Mouse (Mus musculus): ENCODE data around the gene Osgin1.

Gene Osgin1

DNA sequence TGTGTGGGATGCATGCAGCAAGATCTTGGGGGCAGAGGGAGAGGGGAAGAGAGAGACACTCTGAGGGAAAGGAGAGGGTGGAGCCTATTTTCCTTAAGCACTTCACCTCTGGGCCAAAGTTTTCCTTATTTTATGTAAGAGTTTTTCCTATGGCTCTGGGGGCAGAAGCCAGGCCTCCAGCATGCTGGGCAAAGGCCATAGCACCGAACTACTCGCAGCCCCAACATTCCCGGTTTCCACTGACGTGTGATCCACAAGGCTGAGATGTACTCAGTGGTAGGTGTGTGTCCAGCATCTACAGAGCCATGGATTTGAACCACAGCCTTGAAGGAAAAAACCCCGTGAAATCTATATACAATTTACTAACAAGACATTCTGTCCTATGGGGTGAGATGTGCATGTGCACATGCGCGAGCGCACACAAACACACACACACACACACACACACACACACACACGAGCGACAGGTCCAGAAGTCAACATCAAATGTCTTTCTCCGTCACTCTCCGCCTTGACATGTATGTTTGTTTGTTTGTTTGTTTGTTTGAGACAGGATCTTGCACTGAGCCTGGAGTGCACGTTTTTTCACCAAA lies at the start of gene Osgin1:
Osgin1 (plus strand) TSS at position 543 of the 593 bp plus-strand sequence.
- DNase-seq (ENCODE audit: low spot score), result no peak

DNA sequence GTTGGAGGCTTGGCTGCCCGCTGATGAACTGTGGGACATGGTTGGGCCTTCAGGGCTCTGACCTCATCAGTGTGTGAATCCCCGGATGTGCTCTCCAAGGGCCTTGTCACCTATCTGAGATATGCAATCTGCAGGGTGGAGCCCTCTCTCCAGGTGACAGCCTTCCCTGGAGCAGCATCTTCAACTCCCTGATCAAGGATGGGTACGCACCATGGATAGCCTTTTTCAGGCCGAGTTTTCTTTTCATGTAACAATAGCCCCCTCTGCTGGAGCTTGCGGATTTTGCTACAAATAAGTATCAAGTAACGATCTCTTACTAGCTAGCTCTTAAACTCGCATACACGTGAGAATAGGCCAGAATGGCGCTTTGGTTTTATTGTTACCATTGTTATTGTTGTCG lies 49.4 kb upstream of the Osgin1 start:
- DNase-seq (ENCODE audit: low spot score), result peak; percentile 74

DNA sequence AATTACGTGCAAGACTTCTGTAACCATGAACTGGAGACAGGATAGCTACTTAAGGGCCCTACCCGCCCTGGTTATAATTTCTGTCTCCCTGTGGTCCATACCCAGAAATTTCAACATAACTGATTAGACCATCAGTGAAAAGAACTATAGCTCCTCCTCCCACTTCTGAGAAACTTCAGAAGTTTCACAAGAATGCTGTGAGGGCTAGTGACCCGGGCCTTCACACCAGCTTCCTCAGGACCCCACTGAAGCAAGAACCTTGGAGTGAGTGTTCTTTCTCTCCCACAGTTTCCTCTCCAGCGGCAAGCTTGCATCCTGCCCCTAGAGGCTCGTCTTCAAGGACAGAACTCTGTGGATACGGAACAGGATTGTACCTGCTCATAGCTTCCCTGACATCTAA lies 48.1 kb upstream of the Osgin1 start:
- no peak for DNase-seq (ENCODE audit: low spot score)

DNA sequence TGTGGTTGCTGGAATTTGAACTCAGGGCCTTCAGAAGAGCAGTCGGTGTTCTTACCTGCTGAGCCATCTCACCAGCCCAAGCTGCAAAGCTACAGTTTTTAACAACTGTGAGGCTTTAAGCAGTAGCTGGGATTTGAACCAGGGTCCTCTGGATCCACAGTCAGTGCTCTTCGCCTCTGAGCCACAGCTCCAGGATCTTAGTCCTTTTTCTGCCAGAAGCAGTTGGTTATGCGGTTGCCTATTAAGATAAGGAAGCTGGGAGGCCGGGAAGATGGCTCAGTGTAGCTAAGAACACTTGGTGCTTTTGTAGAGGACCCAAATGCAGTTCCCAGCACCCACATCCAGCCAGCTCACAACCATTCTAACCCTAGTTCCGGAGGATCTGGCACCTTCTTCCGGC lies 46.9 kb upstream of the Osgin1 start:
- no peak for DNase-seq (ENCODE audit: low spot score)

DNA sequence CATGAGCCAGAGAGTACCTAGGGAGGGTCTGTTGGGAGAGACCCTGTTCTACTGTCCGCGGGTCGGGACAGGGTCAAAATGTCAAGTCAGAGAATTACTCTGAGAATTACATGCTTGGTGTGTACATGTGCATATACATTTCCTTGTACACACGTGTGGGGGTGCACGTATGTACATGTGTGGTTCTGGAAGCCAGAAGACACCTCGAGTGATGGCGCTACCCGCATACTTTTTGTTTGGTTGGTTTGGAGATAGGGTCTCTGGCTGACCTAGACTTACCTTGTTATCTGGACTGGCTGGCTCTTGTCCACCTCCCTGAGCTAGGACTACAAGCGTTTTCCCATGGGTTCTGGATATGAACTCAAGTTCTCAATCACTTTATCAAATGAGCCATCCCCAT lies 39.8 kb upstream of the Osgin1 start:
- DNase-seq (ENCODE audit: low spot score), result no peak

DNA sequence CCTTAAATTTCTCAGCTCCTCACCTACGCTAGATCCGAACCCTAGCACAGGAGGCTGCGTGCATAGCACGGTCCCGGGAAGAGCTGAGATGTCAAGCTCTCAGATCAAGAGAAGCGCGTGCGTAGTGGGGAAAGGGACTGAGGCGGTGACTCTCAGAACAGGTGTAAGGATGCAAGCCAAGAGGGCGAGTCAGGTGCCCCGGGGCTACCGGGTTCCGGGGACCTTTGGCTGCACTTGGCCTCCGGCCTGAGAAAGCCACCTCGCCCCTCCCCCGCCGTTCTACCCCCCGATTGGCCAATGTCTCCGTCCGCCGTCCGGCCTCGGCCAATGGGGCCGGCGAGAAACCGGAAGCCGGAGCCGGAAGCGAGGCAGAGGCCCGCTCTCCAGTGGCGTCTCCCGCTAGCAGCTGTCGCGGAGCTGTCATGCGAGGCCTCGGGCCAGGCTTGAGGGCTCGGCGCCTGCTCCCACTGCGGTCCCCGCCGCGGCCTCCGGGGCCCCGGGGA lies 39.3 kb upstream of the Osgin1 start, which contains the start of gene Mlycd:
Mlycd (plus strand) TSS at position 355 of the 503 bp plus-strand sequence.
- DNase-seq (ENCODE audit: low spot score), result peak; percentile 93

DNA sequence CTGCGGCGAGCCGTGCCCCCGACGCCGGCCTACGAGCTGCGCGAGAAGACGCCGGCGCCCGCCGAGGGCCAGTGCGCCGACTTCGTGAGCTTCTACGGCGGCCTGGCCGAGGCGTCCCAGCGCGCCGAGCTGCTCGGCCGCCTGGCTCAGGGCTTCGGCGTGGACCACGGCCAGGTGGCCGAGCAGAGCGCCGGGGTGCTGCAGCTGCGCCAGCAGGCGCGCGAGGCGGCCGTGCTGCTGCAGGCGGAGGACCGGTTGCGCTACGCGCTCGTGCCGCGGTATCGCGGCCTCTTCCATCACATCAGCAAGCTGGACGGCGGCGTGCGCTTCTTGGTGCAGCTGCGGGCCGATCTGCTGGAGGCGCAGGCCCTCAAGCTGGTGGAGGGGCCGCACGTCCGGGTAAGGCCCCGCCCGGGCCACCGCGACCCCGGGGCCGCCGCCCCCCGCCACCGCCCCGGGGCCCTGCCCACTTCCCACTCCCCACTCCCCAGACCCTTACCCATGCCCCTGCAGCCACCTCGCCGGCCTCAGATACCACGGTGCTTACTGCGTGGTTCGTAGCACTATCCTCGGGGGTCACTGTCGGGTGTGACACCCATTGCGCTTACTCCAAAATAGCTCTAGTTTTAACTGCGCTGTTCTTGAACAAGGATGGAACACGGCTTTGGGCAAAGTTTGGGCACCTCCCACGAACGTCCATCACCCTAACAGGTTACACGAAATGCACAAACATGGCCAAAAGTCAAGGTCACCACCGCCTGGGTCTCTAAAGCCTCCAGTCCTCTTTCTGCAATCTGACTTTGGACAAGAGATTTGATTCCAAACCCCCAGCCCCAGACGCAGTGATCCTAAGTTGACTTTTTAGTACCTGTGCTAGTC lies 38.6 kb upstream of the Osgin1 start:
- peak; percentile 48 for DNase-seq (ENCODE audit: low spot score)

DNA sequence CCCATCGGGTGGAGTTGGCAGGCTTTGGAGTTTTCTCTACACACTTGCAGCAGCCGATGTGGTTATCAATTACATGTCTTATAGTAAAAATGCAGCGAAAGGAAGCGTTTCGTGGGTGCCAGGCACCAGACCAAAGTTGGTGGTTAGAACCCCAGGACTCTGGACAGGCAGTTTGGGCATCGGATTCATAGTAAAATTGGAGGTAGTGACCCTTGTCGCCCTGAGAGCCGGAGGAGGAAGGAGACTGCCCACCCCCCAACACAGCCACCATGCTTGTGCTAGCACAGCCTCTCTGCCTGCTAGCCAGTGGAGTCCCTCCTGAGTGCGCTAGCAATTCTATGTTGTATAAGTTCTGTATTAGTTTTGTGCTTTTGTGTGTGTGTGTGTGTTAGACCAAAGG lies 35.4 kb upstream of the Osgin1 start:
- DNase-seq (ENCODE audit: low spot score), result no peak

DNA sequence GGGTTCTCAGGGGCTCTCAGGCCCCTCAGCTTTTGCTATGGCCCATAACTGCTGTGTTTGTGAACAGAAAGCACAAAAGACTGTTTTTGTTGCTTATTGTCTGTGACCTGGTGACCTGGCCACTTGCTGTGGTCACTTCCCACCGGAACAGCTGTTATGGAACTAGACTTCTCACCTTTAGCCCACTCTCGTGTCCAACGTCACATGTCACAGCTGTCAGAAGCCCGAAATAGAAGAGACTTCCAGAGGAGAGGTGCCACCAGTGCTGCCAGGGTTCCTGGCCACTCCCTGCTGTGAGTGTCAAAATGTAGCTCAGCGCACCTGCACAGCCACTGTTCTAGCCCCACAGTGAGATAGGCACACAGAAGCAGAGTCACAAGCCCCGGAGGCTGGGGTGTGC lies 34.7 kb upstream of the Osgin1 start:
- DNase-seq (ENCODE audit: low spot score), result no peak

DNA sequence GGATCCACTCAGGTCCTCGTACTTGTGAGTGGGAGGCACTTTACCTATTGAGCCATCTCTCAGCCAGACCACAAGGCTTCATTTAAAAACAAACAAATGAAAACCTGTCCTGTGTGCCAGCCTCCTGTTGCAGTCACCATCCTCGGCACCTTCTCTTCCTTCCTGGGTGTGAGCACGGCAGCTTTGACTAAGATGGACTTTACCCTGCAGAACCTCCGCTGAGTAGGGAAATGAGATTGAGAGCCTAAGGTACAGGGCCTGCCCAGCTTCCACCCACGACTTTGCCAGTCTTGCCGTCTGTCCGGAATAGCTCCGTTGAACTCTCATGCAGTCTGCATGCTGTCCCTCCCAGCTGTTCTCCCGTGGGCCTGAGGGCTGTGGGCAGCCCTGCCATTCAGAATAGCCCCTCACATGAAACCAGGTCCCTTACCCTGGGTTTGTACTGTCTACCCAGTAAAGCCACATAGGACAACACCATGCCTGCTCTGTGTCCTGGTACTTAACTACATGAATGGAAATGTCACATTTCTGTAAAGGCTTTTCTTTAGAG lies 33.7 kb upstream of the Osgin1 start:
- DNase-seq (ENCODE audit: low spot score), result no peak

DNA sequence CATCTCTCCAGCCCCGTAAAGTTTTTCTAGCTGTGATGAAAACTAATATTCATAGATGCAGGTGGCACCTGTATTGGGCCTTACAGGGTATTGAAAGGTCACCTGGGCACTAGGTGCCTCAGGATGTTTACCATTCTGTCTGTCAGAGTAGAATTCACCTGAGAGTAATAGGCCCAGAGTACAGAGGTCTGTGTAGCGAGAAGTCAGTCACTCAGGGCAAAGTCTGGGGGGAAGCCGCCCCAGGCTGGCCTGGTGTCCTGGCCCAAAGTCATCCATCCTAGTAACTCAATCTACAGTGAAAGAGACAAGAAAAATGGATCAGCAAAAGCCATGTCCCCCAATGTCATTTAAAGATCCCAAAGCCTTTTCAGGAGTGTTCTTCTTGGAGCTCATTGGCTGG lies 33.0 kb upstream of the Osgin1 start:
- DNase-seq (ENCODE audit: low spot score), result no peak

DNA sequence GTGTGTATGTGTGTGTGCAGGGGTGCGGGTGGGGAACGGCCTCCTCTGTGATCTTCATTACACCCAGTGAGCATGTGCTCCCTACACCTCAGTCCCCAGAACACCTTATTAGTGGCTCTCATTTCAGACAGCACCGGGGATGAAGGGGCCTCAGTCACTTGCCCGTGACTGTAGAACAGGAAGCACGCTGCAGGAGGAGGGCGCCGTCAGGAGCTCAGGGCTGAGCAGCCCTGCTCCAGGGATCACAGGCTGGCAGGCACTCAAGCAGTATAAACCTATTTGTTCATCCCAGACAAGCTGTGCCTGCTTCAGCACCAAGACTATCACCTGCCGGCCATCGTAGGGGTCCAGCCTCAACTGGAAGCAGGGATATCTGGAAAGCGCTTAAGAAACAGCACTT lies 30.0 kb upstream of the Osgin1 start:
- no peak for DNase-seq (ENCODE audit: low spot score)

DNA sequence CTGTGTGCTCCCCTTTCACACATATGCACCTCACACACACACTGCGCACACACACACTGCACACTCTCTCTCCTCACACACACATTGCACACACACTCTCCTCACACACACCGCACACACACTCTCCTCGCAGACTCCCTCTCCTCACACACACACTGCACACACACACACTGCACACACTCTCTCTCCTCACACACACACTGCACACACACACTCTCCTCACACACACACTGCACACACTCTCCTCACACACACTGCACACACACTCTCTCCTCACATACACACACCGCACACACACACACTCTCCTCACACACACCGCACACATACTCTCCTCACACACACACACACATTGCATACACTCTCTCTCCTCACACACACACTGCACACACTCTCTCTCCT lies 29.3 kb upstream of the Osgin1 start:
- DNase-seq (ENCODE audit: low spot score), result no peak

DNA sequence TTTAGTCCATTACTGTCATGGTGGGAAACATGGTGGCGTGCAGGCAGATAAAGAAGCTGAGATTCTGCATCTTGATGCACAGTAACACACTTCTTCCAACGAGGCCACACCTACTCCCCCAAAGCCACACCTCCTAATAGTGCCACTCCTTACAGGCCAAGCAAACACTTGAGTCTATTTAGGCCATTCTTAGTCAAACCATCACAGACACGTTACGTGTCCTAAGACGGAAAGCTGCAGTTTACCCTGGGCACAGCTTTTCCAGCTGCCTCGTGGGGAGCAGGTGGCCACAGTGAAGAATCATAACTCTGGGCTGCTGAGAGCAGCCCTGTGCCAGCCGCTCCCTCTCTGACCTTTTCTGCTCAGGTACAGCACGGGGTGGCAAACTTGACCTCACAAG lies 25.6 kb upstream of the Osgin1 start:
- DNase-seq (ENCODE audit: low spot score), result no peak

DNA sequence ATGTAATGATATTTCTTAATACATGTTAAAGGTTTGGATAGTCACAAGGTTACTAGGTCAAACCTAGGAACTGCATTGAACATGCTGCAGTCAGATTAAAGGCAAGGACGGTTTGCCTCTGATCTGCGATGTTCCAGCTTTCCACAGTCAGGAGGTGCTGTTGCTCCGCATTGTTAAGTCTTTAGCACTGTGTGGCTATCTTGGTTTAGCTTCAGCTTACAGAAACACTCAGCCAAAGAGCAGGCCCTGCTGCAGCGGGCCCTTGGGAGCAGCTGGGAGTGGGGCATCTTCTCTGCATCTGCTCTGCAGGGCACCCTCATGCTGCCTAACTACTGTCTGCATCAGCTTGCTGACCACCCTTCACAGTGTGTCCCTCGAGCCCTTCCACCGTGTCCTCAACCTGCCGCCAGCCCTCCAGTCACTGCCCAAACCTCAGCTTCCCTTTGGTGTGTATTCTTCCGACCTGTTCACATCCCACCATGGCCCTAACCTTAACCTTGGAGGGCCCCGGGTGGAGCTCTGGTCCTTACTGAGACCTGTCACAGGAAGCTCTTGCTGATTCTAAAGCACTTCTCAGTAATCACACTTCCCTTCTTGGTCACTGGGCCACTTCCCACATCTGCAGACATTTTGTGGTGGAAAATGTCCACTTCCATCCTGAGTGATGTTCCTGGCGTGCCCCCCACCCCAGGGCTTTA lies 21.7 kb upstream of the Osgin1 start:
- no peak for DNase-seq (ENCODE audit: low spot score)

DNA sequence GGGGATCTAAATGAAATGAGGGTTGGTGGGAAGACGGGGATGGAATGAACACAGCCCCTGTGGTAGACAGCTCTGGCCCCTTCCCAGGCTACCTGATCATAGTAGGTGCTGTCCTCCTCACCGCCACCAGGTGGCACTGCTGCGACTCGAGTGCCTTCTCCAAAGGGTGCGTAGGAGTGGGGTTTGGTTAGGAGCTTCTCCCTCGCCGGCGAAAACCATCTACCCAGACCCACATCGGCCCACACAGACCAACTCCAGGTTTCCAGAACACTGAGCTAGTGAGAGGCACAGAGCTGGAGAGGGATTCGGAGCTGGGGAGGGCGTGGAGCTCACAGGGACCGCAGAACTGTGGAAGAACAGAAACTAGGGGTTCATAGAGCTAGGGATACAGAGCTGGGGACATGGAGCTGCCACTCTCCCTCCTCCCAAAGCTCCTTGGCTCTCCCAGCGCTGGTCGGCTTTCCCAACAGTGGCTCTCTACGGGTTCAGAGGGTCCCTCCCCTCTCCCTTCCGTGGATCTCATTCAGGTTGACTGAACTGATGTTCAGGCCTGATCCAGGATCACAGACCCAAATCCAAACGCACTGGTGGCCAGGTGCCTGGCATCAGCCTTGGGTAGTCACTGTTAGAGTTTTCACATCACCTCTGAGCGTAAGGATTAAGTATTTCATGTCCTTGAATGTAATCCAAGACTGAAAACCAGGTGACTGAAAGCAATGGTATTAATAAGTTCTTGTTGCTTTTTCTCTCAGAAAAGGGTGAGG lies 21.0 kb upstream of the Osgin1 start:
- DNase-seq (ENCODE audit: low spot score), result peak; percentile 57

DNA sequence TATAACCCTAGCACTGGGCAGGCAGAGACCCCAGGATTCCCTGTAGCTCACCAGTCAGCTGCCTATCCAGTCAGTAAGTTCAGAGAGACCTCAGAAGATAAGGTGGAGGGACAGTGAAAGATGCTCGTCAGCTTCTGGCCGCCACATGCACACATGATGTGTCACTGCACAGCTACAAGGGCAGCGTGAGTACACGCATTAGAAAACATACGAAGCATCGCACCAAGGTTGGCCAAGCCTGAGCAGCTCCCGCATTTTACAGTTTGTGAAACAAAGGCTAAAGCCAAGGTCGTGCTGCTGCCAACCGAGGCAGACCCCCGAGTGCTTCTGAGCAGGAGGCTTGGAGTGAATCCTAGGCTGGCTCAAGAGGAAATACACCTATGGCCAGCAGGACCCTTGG lies 20.3 kb upstream of the Osgin1 start:
- no peak for DNase-seq (ENCODE audit: low spot score)

DNA sequence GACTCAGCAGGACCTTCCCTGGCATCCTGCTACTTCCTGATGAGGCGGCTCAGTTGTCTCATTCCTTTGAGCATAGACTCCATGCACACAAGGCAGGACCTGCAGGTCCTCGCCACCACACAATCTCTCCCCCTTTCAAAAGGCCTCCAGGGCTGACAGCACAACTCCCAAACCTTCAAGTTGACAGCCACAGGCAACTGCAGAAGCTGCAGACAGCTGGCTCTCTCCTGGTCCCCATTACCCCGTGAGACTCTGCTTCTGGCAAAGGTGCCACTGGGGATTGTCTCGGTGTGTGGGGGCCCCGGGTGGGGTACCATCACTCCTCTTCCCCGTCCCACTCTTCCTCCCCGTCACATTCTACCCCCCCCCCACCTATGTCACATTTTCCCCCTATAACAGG lies 13.6 kb upstream of the Osgin1 start:
- no peak for DNase-seq (ENCODE audit: low spot score)

DNA sequence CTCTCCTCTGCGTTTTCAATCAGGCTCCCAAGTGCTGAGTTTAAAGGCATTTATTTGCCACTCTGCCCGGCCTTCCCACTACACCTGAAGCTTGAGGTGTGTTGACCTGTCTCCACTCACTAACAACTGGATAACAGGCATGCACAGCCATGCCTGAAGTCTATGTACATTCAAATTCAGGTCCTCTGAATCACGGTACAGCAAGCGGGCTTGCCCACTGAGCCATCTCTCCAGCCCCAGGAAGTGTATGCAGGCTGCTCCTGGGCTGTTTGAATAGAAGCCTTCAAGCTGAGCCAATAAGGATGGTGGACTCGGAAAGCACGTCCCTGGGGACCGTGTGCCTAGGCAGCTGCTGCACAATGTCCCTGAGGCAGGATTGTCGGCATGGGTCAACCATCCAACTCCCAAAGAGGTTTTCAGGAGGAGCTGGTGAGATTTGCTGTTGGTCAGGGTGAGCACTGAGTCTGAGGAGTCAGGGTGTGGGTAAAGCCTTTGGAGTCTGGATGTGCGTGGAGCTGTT lies 12.3 kb upstream of the Osgin1 start:
- DNase-seq (ENCODE audit: low spot score), result no peak

DNA sequence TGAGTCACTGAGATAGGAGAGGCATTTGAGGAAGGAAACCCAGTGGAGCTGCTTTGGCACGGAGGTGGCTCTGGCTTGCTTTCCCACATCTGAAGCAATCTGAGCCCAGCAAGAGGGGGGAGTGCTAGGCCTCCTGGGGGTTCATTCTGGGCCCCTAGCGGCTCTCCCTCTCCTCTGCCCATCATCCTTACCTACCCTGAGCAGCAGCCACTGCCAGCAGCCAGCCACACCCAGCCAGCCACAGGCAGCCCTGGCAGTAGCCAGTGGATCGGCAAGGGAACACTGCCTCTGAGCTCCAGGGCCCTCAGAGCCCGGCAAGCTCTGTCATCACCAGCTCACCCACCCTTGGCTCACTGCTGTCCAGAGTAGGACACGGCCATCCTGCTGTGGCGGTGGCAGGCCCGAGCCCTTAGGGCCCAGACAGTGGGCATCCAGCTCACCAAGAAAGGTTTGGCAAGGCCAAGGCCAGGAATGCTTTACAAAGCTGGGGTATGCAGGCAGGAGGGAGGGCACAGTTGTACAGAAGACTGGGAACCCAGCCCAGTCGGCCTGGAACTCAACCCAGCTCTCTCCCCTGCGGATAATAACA lies 11.7 kb upstream of the Osgin1 start:
- no peak for DNase-seq (ENCODE audit: low spot score)

DNA sequence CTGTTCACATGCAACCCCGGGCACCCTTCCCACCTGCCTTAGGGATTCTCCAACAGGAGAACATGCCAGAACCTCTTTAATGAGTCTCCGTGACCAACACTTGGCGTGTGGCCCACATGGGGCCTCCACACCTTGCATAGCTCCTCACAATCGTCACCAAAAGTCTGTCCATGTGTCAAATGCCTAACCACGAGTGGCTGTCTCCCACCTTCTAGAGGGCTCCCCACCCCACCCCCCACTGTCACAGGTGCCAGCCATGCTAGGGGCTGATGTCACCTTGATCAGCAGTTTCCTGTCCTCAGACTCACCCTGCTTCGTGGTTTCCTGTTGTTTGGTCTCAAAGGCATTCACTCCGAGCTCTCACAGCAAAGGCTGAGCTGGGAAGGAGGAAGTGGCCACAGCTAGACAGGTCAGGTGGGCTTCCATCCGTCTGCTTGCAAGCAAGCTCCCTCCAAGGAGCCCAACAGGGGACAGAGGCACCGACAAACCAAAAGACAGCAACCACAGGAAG lies 10.2 kb upstream of the Osgin1 start:
- DNase-seq (ENCODE audit: low spot score), result no peak

All from testis, postnatal 14 days (tissue).